Mouse (Mus musculus) T-helper 17 cell (primary cell): ENCODE measurements around the gene Scgb2b3.

Experiments
- in situ Hi-C, 2 experiments: fragments of 300-600 bp; cut with MboI, MseI; formaldehyde crosslinking; loops; 1 replicate in 1 of 2; 2 replicates in 1 of 2; pipeline ENCODE4 v1.15.1; 2025; ENCODE audit warnings: high pct_unique_total_duplicates in 2 of 2

Gene Scgb2b3

GRCm38 (mm10) chr7:31362022-31362560 lies at the start of gene Scgb2b3:
Gene Scgb2b3, minus strand, starts transcription at chr7:31362072.
- in situ Hi-C loops = no loop called here

- in situ Hi-C loops = no loop called here
Observed at GRCm38 (mm10) chr7:31375292-31375691, 13.4 kb upstream of the Scgb2b3 start, which contains the start of gene Scgb1b3. Gene Scgb1b3, plus strand, starts transcription at chr7:31375592.
